Mouse (Mus musculus) kidney, postnatal 0 days (tissue): ENCODE measurements around the gene Rpl36-ps4. TPM values are rescaled to one million over a fixed set of nuclear protein-coding genes. Genes with fewer than 3 reads are reported as not detected.

Experiments
- ATAC-seq: fragments of 200-750 bp; cut with Nextera tagmentation; replicated peaks from 2 replicates; pipeline ENCODE4 v1.8.0; 2017; ENCODE audit warnings: low read depth, moderate number of reproducible peaks, moderate TSS enrichment, moderate library complexity; ENCODE audit not compliant: low FRiP score
- DNase-seq: peaks from one replicate; pipeline ENCODE4 v3.0.0-alpha.2; 2016; ENCODE audit warnings: low spot score
- H3K27ac ChIP-seq: fragments of 300-500 bp; sonication (generic); 2 replicates; pipeline ENCODE4 v1.5.1; 2014; ENCODE audit warnings: mild to moderate bottlenecking
- H3K27me3 ChIP-seq: fragments of 300-500 bp; sonication (generic); 2 replicates; pipeline ENCODE4 v1.6.1; 2014; ENCODE audit warnings: low read length, mixed read lengths; ENCODE audit not compliant: insufficient read depth
- H3K36me3 ChIP-seq: fragments of 300-500 bp; sonication (generic); 2 replicates; pipeline ENCODE4 v1.6.1; 2014; ENCODE audit warnings: low read length, mixed read lengths; ENCODE audit not compliant: insufficient read depth
- H3K4me1 ChIP-seq: fragments of 300-500 bp; sonication (generic); replicated peaks from 2 replicates; pipeline ENCODE4 v1.6.1; 2014; ENCODE audit warnings: antibody characterized with exemption, low read length, mixed read lengths; ENCODE audit not compliant: insufficient read depth
- H3K4me2 ChIP-seq: fragments of 300-500 bp; sonication (generic); 2 replicates; pipeline ENCODE4 v1.6.1; 2014; ENCODE audit warnings: mild to moderate bottlenecking, low read length, moderate library complexity, mixed read lengths
- H3K4me3 ChIP-seq: fragments of 300-500 bp; sonication (generic); replicated peaks from 2 replicates; pipeline ENCODE4 v1.5.1; 2014; ENCODE audit warnings: low read depth, low read length
- H3K9ac ChIP-seq: fragments of 300-500 bp; sonication (generic); 2 replicates; pipeline ENCODE4 v1.6.1; 2014; ENCODE audit warnings: low read depth, low read length
- H3K9me3 ChIP-seq: fragments of 300-500 bp; sonication (generic); replicated peaks from 2 replicates; pipeline ENCODE4 v1.6.1; 2016; ENCODE audit warnings: low read length, inconsistent platforms, mixed read lengths
- CTCF ChIP-seq: IDR thresholded peaks from 2 replicates; pipeline ENCODE4 v1.5.1; 2016; ENCODE audit warnings: antibody characterized with exemption, low read depth, mild to moderate bottlenecking, moderate library complexity
- WGBS: fragments of 180-500 bp; shearing (Covaris S2); extraction: QIAGEN DNeasy Blood & Tissue Kit; methylation state at CpG from one replicate; pipeline ENCODE4 v1.1.7; 2014; 5-methylcytosine and 5-hydroxymethylcytosine counted together
- polyA plus RNA-seq: library from polyadenylated mRNA; unstranded; fragments of >200 nt; fragmentation: Nextera tagmentation; extraction: Ambion mirVana; gene quantifications from 2 replicates; pipeline ENCODE4 v1.2.1, GENCODE M21; 2015

Rpl36-ps4 gene
- polyA plus RNA-seq, 1 experiment from 2014 or later: not detected

DNA sequence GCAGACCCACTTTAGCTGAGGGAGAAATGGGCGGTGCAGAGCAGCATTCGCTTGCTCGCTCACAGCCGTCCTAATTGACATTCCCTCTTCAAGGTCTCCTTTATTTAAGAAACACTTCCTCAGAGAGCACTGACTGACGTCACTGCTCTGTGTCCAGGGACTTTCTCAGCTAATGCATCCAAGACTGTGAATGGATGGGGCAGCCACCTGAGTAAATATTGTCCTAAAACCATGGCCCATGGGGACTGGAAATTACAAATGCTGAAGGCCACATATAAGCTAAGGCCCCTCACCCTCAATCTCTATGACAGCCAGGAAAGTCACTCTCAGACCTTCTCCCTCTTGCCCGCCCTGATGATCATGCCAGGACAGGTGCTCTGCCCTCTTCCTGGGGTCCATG is 23.6 kb upstream of the Rpl36-ps4 start:
- TF ChIP-seq CTCF: no peak
- Histone ChIP-seq H3K27me3 (no peaks in the 10 kb centered on the region), H3K27ac (no peak overlapping the region), H3K4me2 (no peak overlapping the region), H3K4me1 (no peaks in the 10 kb centered on the region), H3K4me3 (no peak overlapping the region), H3K9ac (no peak overlapping the region), H3K36me3 (no peaks in the 10 kb centered on the region), H3K9me3 (no peaks in the 10 kb centered on the region)
- 66% methylated on average over 6 of the region's 6 CpGs for WGBS
- ATAC-seq (no peak), DNase-seq (no peak)

DNA sequence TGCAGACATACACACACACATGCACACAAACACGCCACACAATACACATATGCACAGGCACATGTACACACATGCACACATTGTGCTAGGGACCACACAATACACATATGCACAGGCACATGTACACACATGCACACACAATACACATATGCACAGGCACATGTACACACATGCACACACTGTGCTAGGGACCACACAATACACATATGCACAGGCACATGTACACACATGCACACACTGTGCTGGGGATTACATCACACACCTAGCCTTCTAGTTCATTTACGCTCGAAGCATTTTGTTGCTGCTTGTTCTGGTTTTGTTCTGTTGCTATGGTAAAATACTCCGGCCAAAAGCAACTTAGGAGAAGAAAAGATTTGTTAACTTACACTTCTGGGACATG is 20.1 kb upstream of the Rpl36-ps4 start:
- ATAC-seq (no peak), DNase-seq (no peak)
- Histone ChIP-seq H3K4me1 (no peaks in the 10 kb centered on the region), H3K9ac (no peak overlapping the region), H3K4me2 (no peak overlapping the region), H3K9me3 (no peaks in the 10 kb centered on the region), H3K27ac (no peak overlapping the region), H3K4me3 (no peak overlapping the region), H3K27me3 (no peaks in the 10 kb centered on the region), H3K36me3 (no peaks in the 10 kb centered on the region)
- TF ChIP-seq CTCF: no peak
- WGBS: 68% methylated on average over 4 of the region's 4 CpGs

DNA sequence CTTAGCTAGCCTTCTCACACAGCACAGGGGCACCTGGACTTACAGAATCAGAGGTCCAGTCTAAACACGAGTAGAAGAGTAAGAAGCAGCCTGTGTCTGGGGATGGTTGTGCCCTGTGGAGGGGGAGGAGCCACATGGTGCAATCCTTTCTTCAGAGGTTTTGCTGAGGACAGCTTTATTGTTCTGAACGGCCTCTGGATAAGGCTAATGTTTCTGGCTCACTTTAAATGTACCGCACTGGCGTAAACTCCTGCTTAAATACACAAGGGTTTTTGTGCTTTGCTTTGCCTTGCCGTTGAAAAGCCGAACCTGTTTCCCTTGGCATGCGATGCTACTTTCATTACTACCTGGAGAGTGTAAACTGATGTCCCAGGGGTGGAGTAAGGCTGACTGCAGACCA is 19.6 kb upstream of the Rpl36-ps4 start:
- H3K4me3 ChIP-seq: no peak overlapping the region
- H3K9ac ChIP-seq: no peak overlapping the region
- peak; percentile 34 for DNase-seq
- no peaks in the 10 kb centered on the region for H3K4me1 ChIP-seq
- no peak for ATAC-seq
- TF ChIP-seq CTCF: no peak
- H3K27ac ChIP-seq: no peak overlapping the region
- 22% methylated on average over 7 of the region's 7 CpGs for WGBS
- H3K4me2 ChIP-seq: no peak overlapping the region
- no peaks in the 10 kb centered on the region for H3K36me3 ChIP-seq
- H3K9me3 ChIP-seq: no peaks in the 10 kb centered on the region
- H3K27me3 ChIP-seq: no peaks in the 10 kb centered on the region

DNA sequence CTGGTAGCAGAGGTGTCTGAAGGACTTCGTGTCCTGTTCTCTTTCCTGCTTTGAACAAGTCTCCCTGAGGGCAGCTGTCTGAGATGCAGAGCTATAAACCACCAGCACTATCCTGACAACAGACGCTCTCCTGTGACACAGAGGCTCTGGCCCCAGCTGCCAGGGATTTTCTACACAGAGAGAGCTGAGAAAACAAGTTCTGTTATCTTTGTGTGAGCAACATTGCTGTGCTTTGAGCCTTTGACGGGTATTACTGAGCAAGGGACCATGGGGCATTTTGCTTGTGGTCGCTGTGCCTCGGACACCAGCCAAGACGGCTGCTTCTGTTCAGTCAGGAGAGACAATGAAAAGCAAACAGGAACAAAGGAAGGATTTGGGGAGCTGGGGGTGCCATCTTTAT is 17.6 kb upstream of the Rpl36-ps4 start:
- H3K9ac ChIP-seq: no peak overlapping the region
- TF ChIP-seq CTCF: no peak
- H3K27me3 ChIP-seq: no peaks in the 10 kb centered on the region
- H3K4me1 ChIP-seq: no peaks in the 10 kb centered on the region
- DNase-seq (no peak), ATAC-seq (no peak)
- 23% methylated on average over 6 of the region's 6 CpGs for WGBS
- H3K9me3 ChIP-seq: no peaks in the 10 kb centered on the region
- H3K4me2 ChIP-seq: no peak overlapping the region
- no peak overlapping the region for H3K27ac ChIP-seq
- H3K4me3 ChIP-seq: no peak overlapping the region
- no peaks in the 10 kb centered on the region for H3K36me3 ChIP-seq

DNA sequence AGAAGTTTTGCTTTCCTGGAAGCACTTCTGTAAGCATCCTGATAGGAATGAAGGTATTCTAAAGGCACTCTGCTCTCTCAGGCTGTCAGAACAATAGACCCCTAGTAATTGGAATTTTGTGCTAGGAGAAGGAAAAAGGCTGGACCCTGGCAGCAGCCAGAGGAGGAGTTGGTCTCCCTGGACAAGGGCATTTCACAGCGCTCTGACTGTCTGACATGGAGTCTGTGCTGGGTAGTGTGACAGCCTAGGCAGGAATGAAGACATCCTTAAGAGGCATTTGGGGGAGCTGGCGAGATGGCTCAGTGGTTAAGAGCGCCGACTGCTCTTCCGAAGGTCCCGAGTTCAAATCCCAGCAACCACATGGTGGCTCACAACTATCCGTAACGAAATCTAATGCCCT is 17.1 kb upstream of the Rpl36-ps4 start:
- no peak for DNase-seq
- H3K4me1 ChIP-seq: no peaks in the 10 kb centered on the region
- no peak for TF ChIP-seq CTCF

DNA sequence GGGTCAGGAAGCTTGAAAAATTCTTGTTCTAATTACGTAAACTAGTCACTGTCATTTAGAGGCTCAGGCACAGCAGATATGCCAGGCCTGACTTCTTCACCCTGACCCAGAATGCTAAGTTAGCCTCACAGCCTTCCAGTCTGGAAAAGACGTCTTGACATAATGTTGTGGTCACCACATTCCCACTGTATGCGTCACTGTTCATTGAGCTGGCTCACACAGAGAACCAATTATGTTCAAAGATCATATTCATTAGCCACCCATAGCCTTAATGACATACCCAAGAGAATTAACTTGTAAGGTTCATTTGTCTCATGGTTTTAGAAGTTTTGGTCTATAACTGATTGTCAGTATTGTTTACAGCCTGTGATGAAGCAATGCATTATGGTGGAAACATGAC is 5.4 kb upstream of the Rpl36-ps4 start:
- Histone ChIP-seq H3K9me3 (no peaks in the 10 kb centered on the region), H3K9ac (no peak overlapping the region), H3K4me2 (no peak overlapping the region), H3K4me3 (no peak overlapping the region), H3K27ac (no peak overlapping the region), H3K27me3 (no peaks in the 10 kb centered on the region), H3K36me3 (no peaks in the 10 kb centered on the region), H3K4me1 (no peaks in the 10 kb centered on the region)
- ATAC-seq (no peak), DNase-seq (no peak)
- 80% methylated on average over 3 of the region's 3 CpGs for WGBS
- no peak for TF ChIP-seq CTCF

More for the DNA sequence above, 17.1 kb upstream of the Rpl36-ps4 start:
- no peak overlapping the region for H3K9ac ChIP-seq
- no peak overlapping the region for H3K4me3 ChIP-seq
- ATAC-seq: no peak
- 91% methylated on average over 8 of the region's 8 CpGs for WGBS
- no peaks in the 10 kb centered on the region for H3K36me3 ChIP-seq
- H3K27me3 ChIP-seq: no peaks in the 10 kb centered on the region
- no peak overlapping the region for H3K27ac ChIP-seq
- H3K4me2 ChIP-seq: no peak overlapping the region
- no peaks in the 10 kb centered on the region for H3K9me3 ChIP-seq

DNA sequence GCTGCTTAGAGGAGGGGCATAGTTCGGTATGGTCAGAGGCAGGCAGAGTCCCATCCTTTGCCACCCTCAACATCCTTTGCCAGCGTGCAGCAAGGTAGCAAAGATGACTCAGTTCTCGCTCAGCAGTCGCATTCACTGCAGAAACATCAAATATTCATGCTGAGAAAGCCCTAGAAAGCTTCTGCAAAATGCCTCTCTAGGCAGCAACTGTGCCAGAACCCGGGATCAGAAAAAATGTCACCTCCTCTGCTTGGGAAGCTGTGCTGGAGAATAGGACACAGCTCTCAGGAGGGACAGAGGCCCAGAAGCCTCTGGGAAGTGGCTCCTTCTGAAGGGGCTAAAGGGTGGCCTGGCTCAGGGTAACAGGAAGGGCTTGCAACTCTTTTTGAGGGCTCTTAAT is 2.7 kb upstream of the Rpl36-ps4 start:
- Histone ChIP-seq H3K36me3 (no peaks in the 10 kb centered on the region), H3K4me2 (no peak overlapping the region), H3K4me3 (no peak overlapping the region), H3K9ac (no peak overlapping the region), H3K9me3 (no peaks in the 10 kb centered on the region), H3K4me1 (no peaks in the 10 kb centered on the region), H3K27ac (no peak overlapping the region), H3K27me3 (no peaks in the 10 kb centered on the region)
- ATAC-seq: no peak
- DNase-seq: no peak
- 86% methylated on average over 5 of the region's 5 CpGs for WGBS
- no peak for TF ChIP-seq CTCF
